Mouse (Mus musculus): ENCODE measurements around the gene Litaf. TPM values are rescaled to one million over a fixed set of nuclear protein-coding genes. Genes with fewer than 3 reads are reported as not detected.

The Litaf gene
- polyA plus RNA-seq, 1 experiment: 103 TPM

DNA sequence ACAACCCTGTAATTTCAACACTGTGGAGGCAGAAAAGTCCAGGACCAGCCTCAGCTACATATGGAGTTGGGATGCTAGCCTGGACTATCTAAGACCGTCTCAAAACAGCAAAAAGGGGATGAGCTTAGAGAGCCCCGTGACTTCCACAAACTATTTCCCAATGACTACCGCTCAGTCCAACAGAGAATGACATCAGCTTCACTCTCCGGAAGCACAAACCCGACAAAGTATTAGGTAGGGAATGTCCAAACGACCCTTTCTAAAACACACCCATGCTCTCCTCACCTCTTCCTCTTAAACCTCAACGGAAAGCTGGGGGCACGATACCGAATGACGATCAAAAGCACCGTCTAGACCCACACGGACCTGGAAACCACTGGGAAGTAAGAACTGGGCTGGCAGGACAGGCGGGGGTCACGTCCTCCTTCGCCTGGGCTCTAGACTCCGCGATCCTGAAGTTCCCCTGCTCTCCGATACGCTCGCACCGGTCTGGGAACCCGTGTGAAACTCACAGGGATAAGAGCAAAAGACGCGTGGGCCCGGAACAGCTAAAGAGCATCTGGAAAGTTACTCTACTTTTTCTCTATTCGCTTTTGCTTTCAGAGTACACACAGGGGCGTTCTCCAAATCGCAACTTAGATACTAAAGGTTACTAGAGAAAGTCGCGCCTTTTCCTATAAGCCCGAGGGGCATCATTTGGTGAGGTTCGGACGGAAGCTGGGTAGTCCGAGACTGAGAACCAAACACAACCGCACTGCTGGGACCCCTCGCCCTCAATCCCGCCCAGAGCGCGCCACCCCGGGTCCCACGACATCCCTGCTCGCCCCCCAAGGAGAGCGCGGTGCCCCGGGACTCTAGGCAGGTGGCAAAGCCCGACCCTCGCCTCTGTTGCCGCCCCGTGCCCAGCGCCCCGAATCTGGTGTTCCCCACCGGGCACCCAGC is 73.6 kb downstream of the Litaf start:
- peak overlapping the region; percentile 44 for H3ac ChIP-seq (ENCODE audit: control insufficient read depth, insufficient read length)
- H3K36me3 ChIP-seq (ENCODE audit: control insufficient read depth, insufficient read depth): peaks cover 8% of the 10 kb centered on the region
- H3K4me2 ChIP-seq (ENCODE audit: low read depth): peak overlapping the region; percentile 69

DNA sequence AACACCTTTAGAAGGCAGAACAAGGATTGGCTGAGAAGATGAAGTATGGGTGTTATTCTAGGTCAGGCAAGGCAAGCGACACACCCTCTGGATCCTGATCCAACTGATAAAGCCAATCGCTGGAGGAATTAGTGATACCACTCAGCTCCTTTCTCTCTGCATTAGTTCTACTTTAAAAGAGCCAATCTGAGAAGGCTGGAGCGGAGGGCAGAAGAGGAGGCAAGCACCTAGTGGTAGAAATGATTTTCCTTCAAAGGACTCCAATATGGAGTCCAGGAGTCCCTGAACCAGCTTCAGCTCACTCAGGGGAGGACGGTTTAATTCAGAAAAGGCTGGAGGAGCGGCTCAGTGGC is 74.2 kb downstream of the Litaf start:
- no peaks in the 10 kb centered on the region for H3K27me3 ChIP-seq (ENCODE audit: control insufficient read depth, insufficient read depth, insufficient read length)
- no peak for TF ChIP-seq SRF (IDR thresholded peaks at IDR 0.05; ENCODE audit: control insufficient read depth, insufficient read length, low read depth)
- no peak for TF ChIP-seq CEBPB (IDR thresholded peaks at IDR 0.05; ENCODE audit: insufficient read depth, poor library complexity, severe bottlenecking)
- TF ChIP-seq TCF3 (IDR thresholded peaks at IDR 0.05; ENCODE audit: insufficient read length, low read depth): no peak
- no peak for TF ChIP-seq POLR2AphosphoS2 (IDR thresholded peaks at IDR 0.05; ENCODE audit: insufficient read length, low read depth)
- TF ChIP-seq USF1 (IDR thresholded peaks at IDR 0.05; ENCODE audit: low read depth): no peak
- TF ChIP-seq MYOD1 (IDR thresholded peaks at IDR 0.05; ENCODE audit: control insufficient read depth in 1 of 3, insufficient read length in 2 of 3, low read depth in 2 of 3): no peak
- no peak for TF ChIP-seq REST (IDR thresholded peaks at IDR 0.05; ENCODE audit: insufficient read depth, insufficient read length)
- no peak for TF ChIP-seq MAX (IDR thresholded peaks at IDR 0.05; ENCODE audit: low read depth)
- H3ac ChIP-seq (ENCODE audit: control insufficient read depth, insufficient read length): peak overlapping the region; percentile 44
- H3K4me3 ChIP-seq: peak overlapping the region; percentile 80
- peak overlapping the region; percentile 69 for H3K4me2 ChIP-seq (ENCODE audit: low read depth)
- peaks cover 61% of the 10 kb centered on the region for H3K79me2 ChIP-seq (ENCODE audit: control insufficient read depth, insufficient read depth)
- peaks cover 8% of the 10 kb centered on the region for H3K36me3 ChIP-seq (ENCODE audit: control insufficient read depth, insufficient read depth)

More for the DNA sequence above, 73.6 kb downstream of the Litaf start:
- TF ChIP-seq SRF (IDR thresholded peaks at IDR 0.05; ENCODE audit: control insufficient read depth, insufficient read length, low read depth) (no peak), POLR2AphosphoS2 (IDR thresholded peaks at IDR 0.05; ENCODE audit: insufficient read length, low read depth) (peak; percentile 13), USF1 (IDR thresholded peaks at IDR 0.05; ENCODE audit: low read depth) (peak; percentile 17), TCF3 (IDR thresholded peaks at IDR 0.05; ENCODE audit: insufficient read length, low read depth) (no peak), E2F4 (IDR thresholded peaks at IDR 0.05; ENCODE audit: insufficient read depth) (no peak), MYOG (IDR thresholded peaks at IDR 0.05; ENCODE audit: control insufficient read depth in 1 of 3, insufficient read depth in 1 of 3, insufficient read length in 2 of 3, low read depth in 2 of 3) (no peak), CEBPB (IDR thresholded peaks at IDR 0.05; ENCODE audit: insufficient read depth, poor library complexity, severe bottlenecking) (peak; percentile 69), REST (IDR thresholded peaks at IDR 0.05; ENCODE audit: insufficient read depth, insufficient read length) (no peak), POLR2A (IDR thresholded peaks at IDR 0.05; ENCODE audit: insufficient read length, low read depth) (peak; percentile 32)
- peak overlapping the region; percentile 80 for H3K4me3 ChIP-seq
- peaks cover 55% of the 10 kb centered on the region for H3K79me2 ChIP-seq (ENCODE audit: control insufficient read depth, insufficient read depth)
- H3K27me3 ChIP-seq (ENCODE audit: control insufficient read depth, insufficient read depth, insufficient read length): no peaks in the 10 kb centered on the region

DNA sequence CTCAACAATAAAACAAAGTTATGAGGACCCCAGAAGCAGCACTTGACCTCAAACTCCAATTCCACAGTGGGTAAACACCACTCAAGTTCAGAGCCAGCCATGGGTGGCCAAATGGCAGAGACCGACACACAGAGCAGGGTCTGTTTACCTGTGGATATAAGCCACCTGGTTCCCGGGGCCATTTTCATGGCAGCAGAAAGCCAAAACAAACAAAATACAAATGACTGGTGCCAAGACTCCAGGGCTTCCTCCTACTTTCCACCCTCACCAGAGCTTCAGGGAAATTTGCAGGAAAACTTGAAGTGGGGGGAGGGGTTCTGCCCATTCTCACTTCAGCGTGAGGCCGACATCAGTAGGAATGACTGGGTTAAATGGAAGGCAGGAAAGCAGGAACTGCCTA is 75.2 kb downstream of the Litaf start:
- Histone ChIP-seq H3K36me3 (ENCODE audit: control insufficient read depth, insufficient read depth) (peaks cover 8% of the 10 kb centered on the region), H3K4me2 (ENCODE audit: low read depth) (peak overlapping the region; percentile 69), H3K4me3 (peak overlapping the region; percentile 80), H3K27me3 (ENCODE audit: control insufficient read depth, insufficient read depth, insufficient read length) (no peaks in the 10 kb centered on the region), H3K79me2 (ENCODE audit: control insufficient read depth, insufficient read depth) (peaks cover 71% of the 10 kb centered on the region), H3ac (ENCODE audit: control insufficient read depth, insufficient read length) (no peak overlapping the region)
- TF ChIP-seq MYOD1 (IDR thresholded peaks at IDR 0.05; ENCODE audit: control insufficient read depth in 1 of 3, insufficient read length in 2 of 3, low read depth in 2 of 3) (no peak), E2F4 (IDR thresholded peaks at IDR 0.05; ENCODE audit: insufficient read depth) (no peak), MAX (IDR thresholded peaks at IDR 0.05; ENCODE audit: low read depth) (no peak), USF1 (IDR thresholded peaks at IDR 0.05; ENCODE audit: low read depth) (no peak), SRF (IDR thresholded peaks at IDR 0.05; ENCODE audit: control insufficient read depth, insufficient read length, low read depth) (no peak), REST (IDR thresholded peaks at IDR 0.05; ENCODE audit: insufficient read depth, insufficient read length) (no peak), CEBPB (IDR thresholded peaks at IDR 0.05; ENCODE audit: insufficient read depth, poor library complexity, severe bottlenecking) (no peak), MYOG (IDR thresholded peaks at IDR 0.05; ENCODE audit: control insufficient read depth in 1 of 3, insufficient read depth in 1 of 3, insufficient read length in 2 of 3, low read depth in 2 of 3) (no peak), POLR2AphosphoS2 (IDR thresholded peaks at IDR 0.05; ENCODE audit: insufficient read length, low read depth) (no peak), POLR2A (IDR thresholded peaks at IDR 0.05; ENCODE audit: insufficient read length, low read depth) (no peak), TCF12 (IDR thresholded peaks at IDR 0.05; ENCODE audit: insufficient read depth, poor library complexity, severe bottlenecking) (no peak), TCF3 (IDR thresholded peaks at IDR 0.05; ENCODE audit: insufficient read length, low read depth) (no peak)

DNA sequence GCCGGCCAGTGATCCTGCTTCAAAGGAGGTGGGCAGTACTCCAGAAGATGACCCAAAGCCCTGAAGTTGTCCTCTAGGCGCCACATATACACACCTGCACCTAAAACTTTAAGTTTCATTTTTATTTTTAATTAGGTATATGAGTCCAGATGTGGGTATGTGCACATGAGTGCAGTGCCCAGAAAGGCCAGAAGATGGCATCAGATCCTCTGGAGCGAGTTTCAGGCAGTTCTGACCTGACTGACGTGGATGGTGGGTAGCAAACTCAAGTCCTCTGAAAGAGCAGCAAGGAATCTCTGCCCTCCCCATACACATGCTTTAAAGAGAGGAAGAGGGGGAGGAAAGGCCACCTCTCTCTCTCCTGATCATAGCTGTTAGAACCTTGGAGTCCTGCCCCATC is 76.1 kb downstream of the Litaf start:
- Histone ChIP-seq H3K27me3 (ENCODE audit: control insufficient read depth, insufficient read depth, insufficient read length) (no peaks in the 10 kb centered on the region), H3K79me2 (ENCODE audit: control insufficient read depth, insufficient read depth) (peaks cover 79% of the 10 kb centered on the region), H3ac (ENCODE audit: control insufficient read depth, insufficient read length) (no peak overlapping the region), H3K4me2 (ENCODE audit: low read depth) (no peak overlapping the region), H3K4me3 (no peak overlapping the region), H3K36me3 (ENCODE audit: control insufficient read depth, insufficient read depth) (peaks cover 8% of the 10 kb centered on the region)
- TF ChIP-seq POLR2A (IDR thresholded peaks at IDR 0.05; ENCODE audit: insufficient read length, low read depth) (no peak), TCF12 (IDR thresholded peaks at IDR 0.05; ENCODE audit: insufficient read depth, poor library complexity, severe bottlenecking) (no peak), TCF3 (IDR thresholded peaks at IDR 0.05; ENCODE audit: insufficient read length, low read depth) (no peak), MYOD1 (IDR thresholded peaks at IDR 0.05; ENCODE audit: control insufficient read depth in 1 of 3, insufficient read length in 2 of 3, low read depth in 2 of 3) (no peak), MYOG (IDR thresholded peaks at IDR 0.05; ENCODE audit: control insufficient read depth in 1 of 3, insufficient read depth in 1 of 3, insufficient read length in 2 of 3, low read depth in 2 of 3) (no peak)
